Mouse (Mus musculus) urinary bladder, postnatal 36 days (tissue): ENCODE measurements around the gene Rhbdd1.

Experiments used
- DNase-seq, 2 experiments: peaks; one replicate each; pipeline ENCODE4 v3.0.0; 2022; ENCODE audit warnings: low spot score in 2 of 2, mixed read lengths in 1 of 2

Gene Rhbdd1

GRCm38 (mm10) chr1:82291930-82292712, 24.1 kb upstream of the Rhbdd1 start:
- DNase-seq: no peak

- DNase-seq: no peak
These were observed 23.5 kb upstream of the Rhbdd1 start for GRCm38 (mm10) chr1:82292771-82293170.

- no peak for DNase-seq
These were observed 22.1 kb upstream of the Rhbdd1 start for GRCm38 (mm10) chr1:82294102-82294501.

GRCm38 (mm10) chr1:82298586-82298985, 17.7 kb upstream of the Rhbdd1 start:
- DNase-seq: no peak

GRCm38 (mm10) chr1:82304483-82304882, 11.8 kb upstream of the Rhbdd1 start:
- DNase-seq: no peak

- DNase-seq: peak in 1 of 2 experiments; percentile 29
These were observed 484 bp downstream of the Rhbdd1 start for GRCm38 (mm10) chr1:82316746-82317126.

- DNase-seq: no peak
These were observed 4.2 kb downstream of the Rhbdd1 start for GRCm38 (mm10) chr1:82320456-82320855.

- DNase-seq: no peak
These were observed 4.6 kb downstream of the Rhbdd1 start for GRCm38 (mm10) chr1:82320864-82321263.

GRCm38 (mm10) chr1:82321441-82321840, 5.2 kb downstream of the Rhbdd1 start:
- no peak for DNase-seq

GRCm38 (mm10) chr1:82324131-82324785, 8.0 kb downstream of the Rhbdd1 start:
- no peak for DNase-seq

GRCm38 (mm10) chr1:82326120-82326519, 9.9 kb downstream of the Rhbdd1 start:
- DNase-seq: no peak

- no peak for DNase-seq
These were observed 12.0 kb downstream of the Rhbdd1 start for GRCm38 (mm10) chr1:82328033-82328775.

GRCm38 (mm10) chr1:82329237-82329953, 13.1 kb downstream of the Rhbdd1 start:
- DNase-seq: no peak

GRCm38 (mm10) chr1:82329954-82330247, 13.6 kb downstream of the Rhbdd1 start:
- DNase-seq: no peak

GRCm38 (mm10) chr1:82334506-82334905, 18.3 kb downstream of the Rhbdd1 start:
- no peak for DNase-seq

GRCm38 (mm10) chr1:82353089-82353488, 36.8 kb downstream of the Rhbdd1 start:
- no peak for DNase-seq

- no peak for DNase-seq
These were observed 37.5 kb downstream of the Rhbdd1 start for GRCm38 (mm10) chr1:82353755-82354154.

GRCm38 (mm10) chr1:82358871-82359647, 42.8 kb downstream of the Rhbdd1 start:
- DNase-seq: no peak

GRCm38 (mm10) chr1:82359648-82360026, 43.4 kb downstream of the Rhbdd1 start:
- no peak for DNase-seq

GRCm38 (mm10) chr1:82361240-82361639, 45.0 kb downstream of the Rhbdd1 start:
- DNase-seq: no peak

- no peak for DNase-seq
These were observed 45.9 kb downstream of the Rhbdd1 start for GRCm38 (mm10) chr1:82362165-82362564.
